Mouse (Mus musculus) ES-E14 (cell line): Measurements from ENCODE around the gene E130114P18Rik. TPM values are rescaled to one million over a fixed set of nuclear protein-coding genes. Genes with fewer than 3 reads are reported as not detected.

Source experiments
- DNase-seq: peaks from one replicate; pipeline ENCODE4 v3.0.0-alpha.2; 2013; ENCODE audit warnings: low read depth, low spot score
- H3K27ac ChIP-seq: 2 replicates; pipeline ENCODE4 v1.5.1; 2012; ENCODE audit warnings: low read depth, mild to moderate bottlenecking, low read length, moderate library complexity, mixed read lengths; ENCODE audit not compliant: poor library complexity, insufficient read depth, severe bottlenecking
- H3K36me3 ChIP-seq: 2 replicates; pipeline ENCODE4 v1.6.1; 2012; ENCODE audit warnings: mild to moderate bottlenecking, low read length, moderate library complexity, mixed read lengths; ENCODE audit not compliant: control insufficient read depth, poor library complexity, insufficient read depth, severe bottlenecking
- H3K4me1 ChIP-seq, 2 experiments: fragments of 150-350 bp in 1 of 2; sonication (generic) in 1 of 2; 2 replicates each; pipeline ENCODE4 v1.6.1; 2012; ENCODE audit warnings: low read length in 2 of 2, mild to moderate bottlenecking in 1 of 2, mixed read lengths in 1 of 2; ENCODE audit not compliant: control insufficient read depth in 2 of 2, insufficient read depth in 2 of 2, poor library complexity in 1 of 2
- H3K4me3 ChIP-seq, 2 experiments: fragments of 150-350 bp in 1 of 2; sonication (generic) in 1 of 2; 2 replicates each; pipeline ENCODE4 v1.5.1; 2012; ENCODE audit warnings: low read length in 2 of 2, low read depth in 1 of 2, mild to moderate bottlenecking in 1 of 2, mixed read lengths in 1 of 2; ENCODE audit not compliant: insufficient read depth in 1 of 2, poor library complexity in 1 of 2, severe bottlenecking in 1 of 2
- H3K9ac ChIP-seq: 2 replicates; pipeline ENCODE4 v1.6.1; 2012; ENCODE audit warnings: low read depth, mild to moderate bottlenecking, low read length, mixed read lengths; ENCODE audit not compliant: poor library complexity, insufficient read depth, severe bottlenecking
- H3K9me3 ChIP-seq: fragments of 150-350 bp; sonication (generic); 2 replicates; pipeline ENCODE4 v1.6.1; 2012; ENCODE audit warnings: low read depth, mild to moderate bottlenecking, low read length; ENCODE audit not compliant: control insufficient read depth, insufficient read depth
- CHD2 ChIP-seq: IDR thresholded peaks from 2 replicates; pipeline ENCODE4 v1.6.1; 2014; ENCODE audit warnings: mild to moderate bottlenecking, low read depth, low read length, inconsistent platforms
- HCFC1 ChIP-seq: IDR thresholded peaks from 2 replicates; pipeline ENCODE4 v1.6.1; 2012; ENCODE audit warnings: low read length, inconsistent platforms, borderline replicate concordance; ENCODE audit not compliant: insufficient read depth
- MAFK ChIP-seq: IDR thresholded peaks from 2 replicates; pipeline ENCODE4 v1.6.1; 2014; ENCODE audit warnings: mild to moderate bottlenecking, low read depth, low read length, inconsistent platforms; ENCODE audit not compliant: insufficient read depth
- ZC3H11A ChIP-seq: IDR thresholded peaks from 2 replicates; pipeline ENCODE4 v1.6.1; 2012; ENCODE audit warnings: low read depth, mild to moderate bottlenecking, inconsistent platforms, low read length, borderline replicate concordance
- ZNF384 ChIP-seq: IDR thresholded peaks from 2 replicates; pipeline ENCODE4 v1.6.1; 2012; ENCODE audit warnings: low read depth, low read length, inconsistent platforms
- in situ Hi-C, 2 experiments: fragments of 600-800 bp; cut with MboI; formaldehyde crosslinking; loops; one replicate each; pipeline ENCODE4 v1.15.1; 2025; ENCODE audit warnings: low sequenced_read_pairs in 2 of 2, inconsistent platforms in 1 of 2; ENCODE audit not compliant: unreplicated experiment in 2 of 2
- total RNA-seq: library from RNA; depleted of rRNA; stranded (reverse); fragments of 300-350 nt; gene quantifications from 2 replicates; pipeline ENCODE4 v1.2.3, GENCODE M21; 2012

Gene E130114P18Rik
- total RNA-seq, 1 experiment, result not detected

- DNase-seq, result no peak
- Histone ChIP-seq H3K4me1 (no peaks in the 10 kb centered on the region), H3K27ac (no peak overlapping the region), H3K9ac (no peak overlapping the region), H3K9me3 (no peaks in the 10 kb centered on the region), H3K36me3 (no peaks in the 10 kb centered on the region), H3K4me3 (no peak overlapping the region)
- TF ChIP-seq HCFC1 (no peak), CHD2 (no peak), ZNF384 (no peak), ZC3H11A (no peak), MAFK (no peak)
- in situ Hi-C loops, result no loop called here
Measured at GRCm38 (mm10) chr4:97585170-97585569, 192.7 kb downstream of the E130114P18Rik start.

GRCm38 (mm10) chr4:97584445-97585130, 193.3 kb downstream of the E130114P18Rik start:
- no peaks in the 10 kb centered on the region for H3K4me1 ChIP-seq
- no peak overlapping the region for H3K9ac ChIP-seq
- H3K36me3 ChIP-seq, result no peaks in the 10 kb centered on the region
- no peak for TF ChIP-seq MAFK
- no peak for TF ChIP-seq ZNF384
- TF ChIP-seq HCFC1, result no peak
- TF ChIP-seq ZC3H11A, result no peak
- no peak for TF ChIP-seq CHD2
- no peaks in the 10 kb centered on the region for H3K9me3 ChIP-seq
- no peak for DNase-seq
- H3K27ac ChIP-seq, result no peak overlapping the region
- H3K4me3 ChIP-seq, result no peak overlapping the region
- in situ Hi-C loops, result no loop called here

- TF ChIP-seq ZNF384 (no peak), HCFC1 (no peak), CHD2 (no peak), ZC3H11A (no peak), MAFK (no peak)
- no peaks in the 10 kb centered on the region for H3K9me3 ChIP-seq
- H3K4me1 ChIP-seq, result no peaks in the 10 kb centered on the region
- H3K27ac ChIP-seq, result no peak overlapping the region
- H3K9ac ChIP-seq, result no peak overlapping the region
- H3K36me3 ChIP-seq, result no peaks in the 10 kb centered on the region
- no peak for DNase-seq
- H3K4me3 ChIP-seq, result no peak overlapping the region
- in situ Hi-C loops, result no loop called here
Measured at GRCm38 (mm10) chr4:97582796-97583430, 195.0 kb downstream of the E130114P18Rik start.

- DNase-seq, result no peak
- H3K27ac ChIP-seq, result no peak overlapping the region
- no peaks in the 10 kb centered on the region for H3K4me1 ChIP-seq
- no peaks in the 10 kb centered on the region for H3K9me3 ChIP-seq
- H3K4me3 ChIP-seq, result no peak overlapping the region
- no peak overlapping the region for H3K9ac ChIP-seq
- in situ Hi-C loops, result no loop called here
- TF ChIP-seq HCFC1, result no peak
- no peak for TF ChIP-seq MAFK
- TF ChIP-seq CHD2, result no peak
- no peak for TF ChIP-seq ZC3H11A
- no peak for TF ChIP-seq ZNF384
- H3K36me3 ChIP-seq, result no peaks in the 10 kb centered on the region
Measured at GRCm38 (mm10) chr4:97582064-97582415, 195.8 kb downstream of the E130114P18Rik start.
